Mouse (Mus musculus): ENCODE data around the gene Klc4.

DNA sequence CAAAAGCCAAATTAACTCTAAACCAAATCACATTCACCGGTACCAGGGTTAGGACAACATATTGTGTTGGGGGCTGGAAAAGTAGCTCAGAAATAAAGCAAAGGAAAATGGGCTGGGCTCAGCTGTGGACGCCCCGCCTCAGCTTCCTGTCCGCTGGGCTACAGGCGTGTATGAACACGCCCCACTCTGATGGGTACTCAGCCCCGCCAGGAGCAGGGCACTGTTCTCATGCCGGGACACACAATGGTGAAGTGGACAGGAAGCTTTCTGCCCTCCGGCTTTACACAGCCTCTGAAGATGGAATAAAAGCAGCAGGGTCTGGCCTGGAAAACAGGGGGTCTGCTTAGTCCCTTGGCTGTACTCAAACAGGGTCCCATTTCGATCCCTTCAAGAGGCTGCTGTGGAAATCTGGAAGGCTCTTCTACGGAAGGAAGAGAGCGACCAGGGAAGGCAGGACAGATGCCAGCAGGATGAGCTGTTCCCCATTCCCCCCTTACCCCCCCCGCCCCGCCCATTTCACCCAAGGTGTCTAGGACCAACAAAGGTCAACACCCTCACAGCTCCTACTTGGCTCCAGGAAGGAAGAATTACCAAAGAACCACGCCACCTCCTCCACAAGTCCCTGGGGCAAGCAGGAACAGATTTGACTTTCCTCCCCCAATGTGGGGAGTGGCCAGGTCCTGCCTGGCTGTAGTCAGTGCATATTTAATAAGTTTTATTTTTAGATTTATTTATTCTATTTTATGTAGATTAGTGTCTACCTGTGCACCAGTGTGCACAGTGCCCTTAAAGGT lies 35.9 kb downstream of the Klc4 start:
- TF ChIP-seq CTCF (IDR thresholded peaks at IDR 0.05; ENCODE audit: low read depth) (no peak), EP300 (IDR thresholded peaks at IDR 0.05; ENCODE audit: low read depth) (no peak)
